Mouse (Mus musculus) testis, adult 2 months (tissue): Measurements from ENCODE around the gene Atp6ap1l. TPM values are rescaled to one million over a fixed set of nuclear protein-coding genes. Genes with fewer than 3 reads are reported as not detected.
A peak's percentile ranks its signal among the peaks of the same experiment; 100 is the strongest.
"Not testable (repeated sequence)": the region's sequence is repeated elsewhere in the genome, so short reads cannot be mapped to it uniquely, and the experiment has no call there.

Experiments
- H3K27ac ChIP-seq: fragments of 200-500 bp; 2 replicates; pipeline ENCODE4 v1.5.1; 2012; ENCODE audit warnings: low read depth, low read length; ENCODE audit not compliant: control insufficient read depth, insufficient read depth
- H3K27me3 ChIP-seq: fragments of 200-500 bp; 2 replicates; pipeline ENCODE4 v1.6.1; 2012; ENCODE audit warnings: mild to moderate bottlenecking, low read length, moderate library complexity; ENCODE audit not compliant: control insufficient read depth, insufficient read depth
- H3K36me3 ChIP-seq: fragments of 200-500 bp; 2 replicates; pipeline ENCODE4 v1.6.1; 2012; ENCODE audit warnings: mild to moderate bottlenecking, low read length; ENCODE audit not compliant: control insufficient read depth, insufficient read depth
- H3K4me1 ChIP-seq: fragments of 200-500 bp; 2 replicates; pipeline ENCODE4 v1.6.1; 2012; ENCODE audit warnings: low read length; ENCODE audit not compliant: control insufficient read depth, insufficient read depth
- H3K4me3 ChIP-seq: fragments of 200-500 bp; 2 replicates; pipeline ENCODE4 v1.5.1; 2012; ENCODE audit warnings: low read depth, mild to moderate bottlenecking, low read length, moderate library complexity, mixed read lengths; ENCODE audit not compliant: control insufficient read depth
- CTCF ChIP-seq: fragments of 200-500 bp; IDR thresholded peaks from 2 replicates; pipeline ENCODE4 v1.5.1; 2012; ENCODE audit warnings: low read depth, mild to moderate bottlenecking, inconsistent platforms, low read length, moderate library complexity; ENCODE audit not compliant: control insufficient read depth, insufficient read depth, insufficient replicate concordance
- POLR2A ChIP-seq: fragments of 200-500 bp; IDR thresholded peaks from 2 replicates; pipeline ENCODE4 v1.6.1; 2012; ENCODE audit warnings: low read depth, mild to moderate bottlenecking, inconsistent platforms, low read length, moderate library complexity; ENCODE audit not compliant: control insufficient read depth
- polyA plus RNA-seq: library from polyadenylated mRNA; depleted of rRNA; stranded (reverse); fragments of >200 nt; gene quantifications from 2 replicates; pipeline ENCODE4 v1.2.3, GENCODE M21; 2012

The Atp6ap1l gene
- polyA plus RNA-seq, 1 experiment = 184 TPM

DNA sequence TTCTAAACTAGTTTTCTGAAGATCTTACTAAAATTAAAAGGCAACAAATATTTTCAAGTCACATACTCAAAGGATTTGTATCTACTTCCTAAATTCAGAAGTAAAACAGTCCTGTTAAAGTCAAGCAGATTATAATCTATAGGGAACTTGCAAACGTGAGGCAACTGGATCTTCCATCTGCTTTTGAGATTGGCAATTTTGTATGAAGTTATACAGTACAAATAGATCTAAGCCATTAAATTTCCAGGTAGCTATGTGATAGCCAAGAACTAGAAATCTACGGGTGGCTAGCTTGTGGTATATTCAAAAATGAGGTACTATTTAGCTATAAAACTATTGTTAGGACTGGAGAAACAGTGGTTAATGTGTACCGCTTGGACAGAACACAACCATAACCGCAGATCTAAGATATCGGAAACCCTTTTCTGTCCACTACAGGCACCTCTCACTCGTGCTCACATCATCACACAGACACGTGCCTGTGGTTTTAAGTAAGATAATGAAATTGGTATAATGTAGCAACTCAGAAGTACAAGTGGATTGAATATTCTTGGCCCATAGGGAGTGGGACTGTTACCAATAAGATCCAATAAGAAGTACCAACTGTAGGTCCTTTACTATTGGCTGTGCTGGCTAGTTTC lies 21.1 kb upstream of the Atp6ap1l start:
- Histone ChIP-seq H3K27ac (no peak overlapping the region), H3K4me1 (no peaks in the 10 kb centered on the region), H3K4me3 (no peak overlapping the region), H3K27me3 (no peaks in the 10 kb centered on the region), H3K36me3 (no peaks in the 10 kb centered on the region)
- TF ChIP-seq CTCF (no peak), POLR2A (no peak)

GRCm38 (mm10) chr13:90925191-90925590 lies 20.0 kb upstream of the Atp6ap1l start:
- H3K27me3 ChIP-seq = no peaks in the 10 kb centered on the region
- H3K4me3 ChIP-seq = no peak overlapping the region
- no peaks in the 10 kb centered on the region for H3K4me1 ChIP-seq
- no peak overlapping the region for H3K27ac ChIP-seq
- TF ChIP-seq POLR2A (no peak), CTCF (no peak)
- no peaks in the 10 kb centered on the region for H3K36me3 ChIP-seq

- H3K4me3 ChIP-seq = no peak overlapping the region
- no peaks in the 10 kb centered on the region for H3K36me3 ChIP-seq
- H3K27ac ChIP-seq = no peak overlapping the region
- TF ChIP-seq CTCF (no peak), POLR2A (no peak)
- no peaks in the 10 kb centered on the region for H3K4me1 ChIP-seq
- no peaks in the 10 kb centered on the region for H3K27me3 ChIP-seq
These were observed 18.9 kb upstream of the Atp6ap1l start for GRCm38 (mm10) chr13:90924072-90924471.

DNA sequence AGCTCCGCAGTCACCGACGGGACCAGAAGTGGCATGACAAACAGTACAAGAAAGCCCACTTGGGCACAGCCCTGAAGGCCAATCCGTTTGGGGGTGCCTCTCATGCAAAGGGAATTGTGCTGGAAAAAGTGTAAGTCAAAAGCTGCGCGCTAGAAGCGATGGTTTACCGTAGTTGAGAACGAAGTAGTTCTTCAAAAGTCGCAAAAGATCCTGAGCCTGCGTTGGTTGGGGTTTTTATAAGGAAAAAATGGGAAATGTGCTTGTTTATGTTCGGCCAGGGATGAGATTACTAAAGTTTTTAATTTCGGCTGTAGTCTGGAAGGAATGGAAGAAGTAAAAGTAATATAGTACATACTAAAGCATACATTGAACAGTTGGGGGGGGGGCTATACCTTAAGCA lies 18.5 kb upstream of the Atp6ap1l start:
- peak overlapping the region; percentile 73 for H3K27ac ChIP-seq
- peak overlapping the region; percentile 92 for H3K4me3 ChIP-seq
- not testable (repeated sequence) for H3K27me3 ChIP-seq, H3K36me3 ChIP-seq, H3K4me1 ChIP-seq

DNA sequence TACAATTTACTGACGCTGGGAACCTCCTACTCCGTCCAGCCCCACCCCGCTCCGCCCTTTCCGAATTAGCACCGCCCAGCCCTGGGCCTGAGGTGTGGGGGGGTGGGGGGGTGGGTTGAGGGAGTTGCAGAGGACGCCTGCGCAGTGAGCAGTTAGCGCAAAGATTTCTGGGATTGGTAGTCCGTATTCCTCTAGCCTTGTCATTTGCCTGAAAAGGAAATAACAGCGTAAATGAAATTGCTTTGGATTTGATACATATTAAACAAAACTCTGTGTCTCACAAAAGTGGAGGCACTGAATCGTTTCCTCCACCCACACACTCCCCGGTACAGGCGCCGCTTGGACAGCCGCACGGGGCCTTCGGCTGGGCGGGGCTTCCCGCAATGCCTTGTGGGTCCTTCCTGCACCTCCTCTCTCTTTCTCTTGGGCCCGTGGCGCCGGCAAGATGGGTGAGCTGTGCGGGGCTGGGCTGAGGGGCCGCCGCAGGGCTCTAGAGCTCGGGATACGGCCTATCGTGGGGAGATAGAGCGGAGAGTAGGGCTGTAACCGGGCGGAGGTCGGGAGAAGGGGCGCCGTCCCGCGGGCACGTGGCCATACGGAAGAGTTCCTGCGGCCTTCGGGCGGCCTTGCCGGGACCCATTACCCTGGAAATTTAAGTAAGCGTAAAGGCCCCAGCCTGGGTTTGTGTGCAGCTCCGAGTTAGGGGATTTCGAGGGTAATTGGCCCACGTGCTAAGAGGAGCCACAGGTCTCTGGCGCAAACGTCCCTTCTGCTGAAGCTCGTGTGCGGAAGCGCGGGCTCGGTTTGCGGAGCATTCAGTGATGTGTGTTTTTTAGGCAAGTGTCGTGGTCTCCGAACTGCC lies 17.8 kb upstream of the Atp6ap1l start, which contains the start of gene Rps23:
TSS of gene Rps23 (plus strand) at position 208 of the 862 bp plus-strand sequence.
- Histone ChIP-seq H3K4me1 (no peaks in the 10 kb centered on the region), H3K36me3 (no peaks in the 10 kb centered on the region), H3K4me3 (peak within 1 kb of the TSS; percentile 92), H3K27ac (peak within 1 kb of the TSS; percentile 73), H3K27me3 (no peaks in the 10 kb centered on the region)
- no peak for TF ChIP-seq CTCF
- TF ChIP-seq POLR2A = peak; percentile 97

- Histone ChIP-seq H3K4me3 (no peak overlapping the region), H3K27me3 (no peaks in the 10 kb centered on the region), H3K36me3 (no peaks in the 10 kb centered on the region), H3K27ac (no peak overlapping the region), H3K4me1 (peaks cover 3% of the 10 kb centered on the region; the same call in 1 of the 2 replicates)
- TF ChIP-seq POLR2A = no peak
- no peak for TF ChIP-seq CTCF
These were observed 9.6 kb upstream of the Atp6ap1l start for GRCm38 (mm10) chr13:90914721-90915120.

DNA sequence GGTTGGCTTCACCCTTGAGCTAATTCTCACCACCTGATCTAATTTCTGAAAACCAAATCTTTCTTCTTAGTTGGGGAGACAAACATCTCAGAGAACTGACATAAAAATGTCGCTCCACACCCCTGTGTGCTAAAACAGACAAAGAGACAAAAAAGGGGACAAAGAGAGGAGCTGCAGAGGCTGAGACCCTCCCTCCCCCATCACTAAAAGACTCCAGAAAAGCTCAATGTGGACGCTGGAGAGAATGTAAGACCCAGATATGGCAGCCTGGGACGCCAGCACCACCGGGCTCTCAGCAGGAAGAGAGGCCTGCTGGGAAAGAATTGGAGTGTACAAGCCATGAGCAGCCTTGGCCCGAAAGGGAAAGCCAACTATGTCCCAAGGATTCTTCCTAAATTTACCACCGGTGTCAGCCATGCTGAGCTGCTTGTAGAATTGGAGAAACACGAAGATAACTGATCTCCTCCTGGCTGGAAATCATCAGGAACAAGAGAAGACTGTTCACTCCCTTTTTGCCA lies 8.6 kb upstream of the Atp6ap1l start:
- H3K36me3 ChIP-seq = no peaks in the 10 kb centered on the region
- TF ChIP-seq CTCF = no peak
- no peak for TF ChIP-seq POLR2A
- no peak overlapping the region for H3K27ac ChIP-seq
- H3K27me3 ChIP-seq = no peaks in the 10 kb centered on the region
- no peak overlapping the region for H3K4me3 ChIP-seq
- peaks cover 3% of the 10 kb centered on the region; the same call in 1 of the 2 replicates for H3K4me1 ChIP-seq
